26 mouse cellular contexts compared by ENCODE assay signal in the genomic region with DNA sequence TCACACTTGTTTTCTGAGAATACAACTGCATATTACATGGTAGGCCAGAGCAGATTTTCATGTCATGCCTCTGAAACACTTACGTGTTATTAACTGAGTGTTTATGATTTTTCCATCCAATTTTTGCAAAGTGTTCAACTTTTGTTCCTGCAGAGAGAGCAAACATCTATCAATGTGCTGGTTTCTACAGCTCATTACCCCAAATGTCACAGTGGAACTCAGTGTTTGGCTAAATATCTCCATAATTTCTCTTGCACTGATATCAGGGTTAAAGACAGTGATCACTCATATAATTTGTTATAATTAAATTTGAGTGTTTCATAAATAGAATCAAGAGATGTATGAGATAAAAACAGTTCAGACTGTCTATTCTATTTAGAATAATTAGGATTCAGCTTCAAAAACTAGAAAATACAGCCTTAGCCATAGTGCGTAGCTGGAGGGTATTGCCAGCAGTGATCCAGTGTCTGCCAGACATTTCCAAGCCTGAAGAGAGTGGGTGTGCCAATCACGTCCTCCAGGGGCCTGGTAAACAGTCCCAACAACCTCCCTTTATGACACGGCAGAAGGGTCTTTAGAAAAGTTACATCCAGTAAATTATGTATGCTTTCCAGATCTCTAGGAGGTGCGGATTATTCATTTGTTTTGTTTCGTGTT. TPM values are rescaled to one million over a fixed set of nuclear protein-coding genes. Genes with fewer than 3 reads are reported as not detected.
DNase-seq lines count a peak whose midpoint lies in the region; ATAC-seq and TF ChIP-seq lines count a peak whose summit lies in the region.
"Had no signal": no experiment of that assay in that cellular context is flagged by ENCODE, and none has a peak within 500 bp of the region (broad histone marks: within the 10 kb centered on the region; RNA-seq: fewer than 3 reads in every experiment).

No protein-coding gene starts in this region.

- DNase-seq in lung, embryonic 14.5 days: peak; percentile 85
- no peak for DNase-seq in lung, postnatal 25 days (ENCODE audit: low spot score)
- peak; percentile 84 for DNase-seq in lung, postnatal 0 days (ENCODE audit: low spot score)
- no peak for DNase-seq in lung, adult 18-20 months
- DNase-seq in lung, postnatal 14 days: peak; percentile 24
- no peak for DNase-seq in right cerebral cortex, postnatal 14 days
- DNase-seq: adrenal gland, adult 2 months; adrenal gland, postnatal 14 days; cerebellum, adult 11-12 months; cerebellum, adult 8-10 months; cerebellum, postnatal 10 days; cerebellum, postnatal 36 days; embryo, embryonic 11 days; gastrocnemius, postnatal 10 days; gastrocnemius, postnatal 36 days; heart, postnatal 36 days had no signal

- H3K4me3 ChIP-seq in lung, embryonic 14.5 days (ENCODE audit: low read depth, low read length): no peak overlapping the region
- H3K4me3 ChIP-seq in lung, postnatal 0 days (ENCODE audit: low read depth, low read length): no peak overlapping the region
- H3K4me3 ChIP-seq: embryonic facial prominence, embryonic 10.5 days; embryonic facial prominence, embryonic 13.5 days; erythroblast, embryonic 14.5 days; forebrain, embryonic 12.5 days; forebrain, embryonic 15.5 days; hindbrain, embryonic 10.5 days; hindbrain, embryonic 13.5 days had no signal

- ATAC-seq in lung, embryonic 14.5 days (ENCODE audit: insufficient read depth): peak; percentile 93
- peak; percentile 89 for ATAC-seq in lung, postnatal 0 days
- ATAC-seq: CD4-positive, CD25-positive, alpha-beta regulatory T cell, adult 4 months; forebrain, embryonic 15.5 days; hindbrain, embryonic 16.5 days had no signal

- 0 out of 2 replicates have a peak, but pooled peaks cover 3% of the 10 kb centered on the region for H3K36me3 ChIP-seq in lung, embryonic 14.5 days (ENCODE audit: insufficient read depth)
- no peaks in the 10 kb centered on the region for H3K36me3 ChIP-seq in lung, postnatal 0 days (ENCODE audit: insufficient read depth, low read length)
- H3K36me3 ChIP-seq: forebrain, embryonic 12.5 days had no signal

- 48% methylated on average over 6 of the region's 6 CpGs for WGBS in lung, embryonic 14.5 days
- WGBS in lung, postnatal 0 days: 65% methylated on average over 6 of the region's 6 CpGs

- no peak overlapping the region for H3K9ac ChIP-seq in lung, embryonic 14.5 days
- no peak overlapping the region for H3K9ac ChIP-seq in lung, postnatal 0 days (replicated peaks; ENCODE audit: low read depth)
- H3K9ac ChIP-seq: embryonic facial prominence, embryonic 13.5 days; forebrain, embryonic 12.5 days; forebrain, embryonic 15.5 days; hindbrain, embryonic 13.5 days had no signal

- peak overlapping the region; percentile 36; the same call in 1 of the 2 replicates for H3K27ac ChIP-seq in lung, embryonic 14.5 days (ENCODE audit: low read depth)
- peak overlapping the region; percentile 27 for H3K27ac ChIP-seq in lung, postnatal 0 days (ENCODE audit: low read length)
- H3K27ac ChIP-seq: embryonic facial prominence, embryonic 10.5 days; embryonic facial prominence, embryonic 13.5 days; forebrain, embryonic 12.5 days; forebrain, embryonic 15.5 days; hindbrain, embryonic 10.5 days; hindbrain, embryonic 13.5 days had no signal

- no peaks in the 10 kb centered on the region for H3K9me3 ChIP-seq in lung, embryonic 14.5 days (ENCODE audit: low read depth, low read length)
- no peaks in the 10 kb centered on the region for H3K9me3 ChIP-seq in lung, postnatal 0 days (ENCODE audit: low read length)
- H3K9me3 ChIP-seq: embryonic facial prominence, embryonic 10.5 days; embryonic facial prominence, embryonic 13.5 days; forebrain, embryonic 12.5 days; forebrain, embryonic 15.5 days; hindbrain, embryonic 10.5 days; hindbrain, embryonic 13.5 days had no signal

- no peak overlapping the region for H3K4me2 ChIP-seq in lung, embryonic 14.5 days
- no peak overlapping the region for H3K4me2 ChIP-seq in lung, postnatal 0 days (replicated peaks; ENCODE audit: low read depth, low read length)
- H3K4me2 ChIP-seq: embryonic facial prominence, embryonic 13.5 days; forebrain, embryonic 12.5 days; forebrain, embryonic 15.5 days; heart, embryonic 11.5 days; hindbrain, embryonic 13.5 days had no signal

- TF ChIP-seq CTCF in lung, embryonic 14.5 days (IDR thresholded peaks at IDR 0.05; ENCODE audit: low read depth): 0 out of 2 replicates have a peak, but pooled peaks have one; percentile 4
- no peak for TF ChIP-seq CTCF in lung, postnatal 0 days (IDR thresholded peaks at IDR 0.05)

- peak; percentile 47; the same call in 1 of the 2 replicates for TF ChIP-seq EP300 in lung, postnatal 0 days (IDR thresholded peaks at IDR 0.05)

- no peaks in the 10 kb centered on the region for H3K27me3 ChIP-seq in lung, embryonic 14.5 days (ENCODE audit: insufficient read depth, low read length)
- H3K27me3 ChIP-seq in lung, postnatal 0 days (replicated peaks; ENCODE audit: insufficient read depth, low read length): no peaks in the 10 kb centered on the region
- H3K27me3 ChIP-seq: embryonic facial prominence, embryonic 13.5 days; forebrain, embryonic 12.5 days; forebrain, embryonic 15.5 days; hindbrain, embryonic 13.5 days had no signal

- H3K4me1 ChIP-seq in lung, embryonic 14.5 days (ENCODE audit: insufficient read depth): no peaks in the 10 kb centered on the region
- H3K4me1 ChIP-seq in lung, postnatal 0 days (ENCODE audit: insufficient read depth, low read depth, low read length): no peaks in the 10 kb centered on the region
- H3K4me1 ChIP-seq: embryonic facial prominence, embryonic 10.5 days; embryonic facial prominence, embryonic 13.5 days; forebrain, embryonic 12.5 days; forebrain, embryonic 15.5 days; hindbrain, embryonic 10.5 days; hindbrain, embryonic 13.5 days had no signal

RNA-seq across cellular contexts. Expression of gene Podn, which starts 3.4 kb away (rescaled TPM):
- polyA plus RNA-seq in lung, embryonic 14.5 days (2014; fragmentation: Nextera tagmentation; extraction: Ambion mirVana): 3.5 TPM in 2 replicates
- polyA plus RNA-seq in lung, postnatal 0 days (2015; fragmentation: Nextera tagmentation; extraction: Ambion mirVana): 2.8 and 3.3 TPM in 2 replicates
- polyA plus RNA-seq: CD4-positive, CD25-positive, alpha-beta regulatory T cell, adult 4 months had no signal

RNA-seq across cellular contexts. Expression of gene Scp2, which starts 51.9 kb away (rescaled TPM):
- polyA plus RNA-seq in lung, embryonic 14.5 days (2014; fragmentation: Nextera tagmentation; extraction: Ambion mirVana): 239 and 248 TPM in 2 replicates
- polyA plus RNA-seq in lung, postnatal 0 days (2015; fragmentation: Nextera tagmentation; extraction: Ambion mirVana): 495 and 532 TPM in 2 replicates

Comparison
In these comparisons a context has a peak if more than half of its experiments do, and no peak if none do; other contexts are left out.
1. DNase-seq: peak in lung, embryonic 14.5 days (single experiment), lung, postnatal 0 days (single experiment) and lung, postnatal 14 days (single experiment); none in lung, postnatal 25 days (single experiment), lung, adult 18-20 months (0 of 2) and right cerebral cortex, postnatal 14 days (single experiment).